Comparison of ENCODE assay signal across 24 mouse cellular contexts in the genomic region with DNA sequence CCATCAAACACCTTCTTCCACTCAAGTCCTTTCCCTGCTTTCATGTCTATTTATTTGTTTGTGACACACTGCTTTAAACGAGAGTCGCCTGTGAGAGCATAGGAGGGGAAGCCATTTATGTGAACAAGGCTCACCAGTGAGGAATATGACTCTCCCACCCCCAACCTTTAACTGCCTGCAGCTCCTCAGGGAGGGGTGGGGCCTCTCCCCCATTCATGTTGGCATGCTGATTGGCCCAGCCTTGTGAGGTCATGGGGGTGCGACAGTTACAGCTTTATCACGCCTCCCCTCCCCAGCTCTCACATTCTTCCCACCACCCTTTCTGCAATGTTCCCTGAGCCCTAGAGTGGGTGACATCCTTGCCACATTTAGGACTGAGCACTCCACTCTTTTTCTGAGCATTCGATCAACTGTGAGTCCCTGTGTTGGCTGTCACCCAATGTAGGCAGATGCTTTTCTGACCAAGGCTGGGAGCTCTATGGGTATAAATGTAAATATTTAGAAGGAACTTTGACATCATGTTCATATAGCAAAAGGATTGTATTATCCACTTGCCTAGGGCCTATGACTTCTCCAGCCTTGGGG.
DNase-seq lines count a peak whose midpoint lies in the region; ATAC-seq and TF ChIP-seq lines count a peak whose summit lies in the region.
"Had no signal": no experiment of that assay in that cellular context is flagged by ENCODE, and none has a peak within 500 bp of the region (broad histone marks: within the 10 kb centered on the region; RNA-seq: fewer than 3 reads in every experiment).

No protein-coding gene starts in this region.

- no peak for TF ChIP-seq CTCF in heart, postnatal 0 days (IDR thresholded peaks at IDR 0.05; ENCODE audit: low read depth)

- H3K4me1 ChIP-seq in heart, postnatal 0 days (ENCODE audit: control insufficient read depth, insufficient read depth), result no peaks in the 10 kb centered on the region
- H3K4me1 ChIP-seq in limb, embryonic 15.5 days, result peaks cover 7% of the 10 kb centered on the region; the same call in 1 of the 2 replicates
- peaks cover 8% of the 10 kb centered on the region for H3K4me1 ChIP-seq in limb, embryonic 10.5 days
- H3K4me1 ChIP-seq: neural tube, embryonic 15.5 days had no signal

- no peaks in the 10 kb centered on the region for H3K27me3 ChIP-seq in heart, postnatal 0 days (ENCODE audit: control insufficient read depth, insufficient read depth, low read length)
- H3K27me3 ChIP-seq in limb, embryonic 15.5 days, result no peaks in the 10 kb centered on the region
- H3K27me3 ChIP-seq in limb, embryonic 10.5 days (ENCODE audit: low read depth, poor library complexity, severe bottlenecking), result no peaks in the 10 kb centered on the region
- H3K27me3 ChIP-seq: forebrain, embryonic 13.5 days; limb, embryonic 12.5 days; neural tube, embryonic 15.5 days had no signal

- no peak overlapping the region for H3K4me2 ChIP-seq in heart, postnatal 0 days (ENCODE audit: low read depth, low read length)
- H3K4me2 ChIP-seq in limb, embryonic 15.5 days, result no peak overlapping the region
- H3K4me2 ChIP-seq: forebrain, embryonic 13.5 days; heart, embryonic 15.5 days; limb, embryonic 12.5 days; midbrain, embryonic 11.5 days; neural tube, embryonic 15.5 days had no signal

- H3K36me3 ChIP-seq in heart, postnatal 0 days (replicated peaks; ENCODE audit: control insufficient read depth, insufficient read depth, low read length), result no peaks in the 10 kb centered on the region
- no peaks in the 10 kb centered on the region for H3K36me3 ChIP-seq in limb, embryonic 15.5 days
- no peaks in the 10 kb centered on the region for H3K36me3 ChIP-seq in limb, embryonic 10.5 days
- H3K36me3 ChIP-seq: heart, embryonic 15.5 days; limb, embryonic 12.5 days; neural tube, embryonic 15.5 days had no signal

- H3K9me3 ChIP-seq in heart, postnatal 0 days (replicated peaks; ENCODE audit: control insufficient read depth, low read length), result no peaks in the 10 kb centered on the region
- H3K9me3 ChIP-seq in limb, embryonic 15.5 days, result no peaks in the 10 kb centered on the region
- no peaks in the 10 kb centered on the region for H3K9me3 ChIP-seq in limb, embryonic 10.5 days (replicated peaks)
- H3K9me3 ChIP-seq: forebrain, embryonic 13.5 days; heart, embryonic 15.5 days; limb, embryonic 12.5 days; neural tube, embryonic 15.5 days had no signal

- ATAC-seq in heart, postnatal 0 days (ENCODE audit: insufficient read depth, low read depth), result no peak
- 0 out of 2 replicates have a peak, but pooled peaks have one; percentile 65 for ATAC-seq in limb, embryonic 15.5 days (ENCODE audit: insufficient number of reproducible peaks, low FRiP score, low TSS enrichment, low read depth)
- ATAC-seq: CD4-positive, CD25-positive, alpha-beta regulatory T cell, adult 4 months; forebrain, embryonic 13.5 days had no signal

- peak overlapping the region; percentile 52 for H3K27ac ChIP-seq in heart, postnatal 0 days (ENCODE audit: low read depth)
- no peak overlapping the region for H3K27ac ChIP-seq in limb, embryonic 15.5 days
- H3K27ac ChIP-seq in limb, embryonic 10.5 days, result no peak overlapping the region
- H3K27ac ChIP-seq: forebrain, embryonic 13.5 days; heart, embryonic 15.5 days; limb, embryonic 12.5 days; liver, embryonic 14.5 days; neural tube, embryonic 15.5 days had no signal

- H3K9ac ChIP-seq in heart, postnatal 0 days (replicated peaks; ENCODE audit: low read depth, low read length), result no peak overlapping the region
- no peak overlapping the region for H3K9ac ChIP-seq in limb, embryonic 15.5 days
- H3K9ac ChIP-seq: forebrain, embryonic 13.5 days; heart, embryonic 15.5 days; limb, embryonic 12.5 days; liver, embryonic 14.5 days; neural tube, embryonic 15.5 days had no signal

- no peak for DNase-seq in heart, postnatal 0 days (ENCODE audit: low spot score)
- DNase-seq in heart, adult 9 months (ENCODE audit: low spot score in 2 of 2), result no peak
- DNase-seq in limb, embryonic 10.5 days (ENCODE audit: low spot score), result no peak
- DNase-seq in lung, postnatal 10 days, result peak; percentile 21
- no peak for DNase-seq in lung, adult 18-20 months
- DNase-seq in spleen, postnatal 4 days (ENCODE audit: low spot score in 2 of 2), result no peak
- DNase-seq: adrenal gland, postnatal 36 days; cerebellum, adult 9-10 months; gastrocnemius, postnatal 36 days; kidney, adult 2 months; kidney, postnatal 36 days; layer of hippocampus, postnatal 36 days; right cerebral cortex, adult 18-20 months; right cerebral cortex, postnatal 4 days; thymus, adult 18-20 months; thymus, postnatal 36 days had no signal

- 58% methylated on average over 5 of the region's 5 CpGs for WGBS in heart, postnatal 0 days
- 53% methylated on average over 5 of the region's 5 CpGs for WGBS in limb, embryonic 15.5 days
- WGBS in limb, embryonic 10.5 days, result 62% methylated on average over 5 of the region's 5 CpGs

- no peak for TF ChIP-seq EP300 in heart, postnatal 0 days (IDR thresholded peaks at IDR 0.05; ENCODE audit: low read depth)

- no peak overlapping the region for H3K4me3 ChIP-seq in heart, postnatal 0 days (ENCODE audit: low read depth, low read length)
- no peak overlapping the region for H3K4me3 ChIP-seq in limb, embryonic 15.5 days
- H3K4me3 ChIP-seq in limb, embryonic 10.5 days, result no peak overlapping the region
- H3K4me3 ChIP-seq: forebrain, embryonic 13.5 days; heart, embryonic 15.5 days; limb, embryonic 12.5 days; neural tube, embryonic 15.5 days had no signal
